Mouse (Mus musculus) megakaryocyte, embryonic 14.5 days (primary cell): ENCODE measurements at regions not wholly inside any gene's neighbourhood (a gene's known extent, or its start where the extent isn't known, plus 50 kb on each side); places are given as distances from the start of the nearest gene placed in this dataset.

Experiments
- FLI1 ChIP-seq: IDR thresholded peaks from 2 replicates; pipeline ENCODE4 v1.6.1; 2012; ENCODE audit warnings: low read length, inconsistent platforms, mixed read lengths
- GATA1 ChIP-seq: IDR thresholded peaks from 3 replicates; pipeline ENCODE4 v1.6.1; 2012; ENCODE audit warnings: mixed read lengths, low read length, inconsistent platforms, borderline replicate concordance

DNA sequence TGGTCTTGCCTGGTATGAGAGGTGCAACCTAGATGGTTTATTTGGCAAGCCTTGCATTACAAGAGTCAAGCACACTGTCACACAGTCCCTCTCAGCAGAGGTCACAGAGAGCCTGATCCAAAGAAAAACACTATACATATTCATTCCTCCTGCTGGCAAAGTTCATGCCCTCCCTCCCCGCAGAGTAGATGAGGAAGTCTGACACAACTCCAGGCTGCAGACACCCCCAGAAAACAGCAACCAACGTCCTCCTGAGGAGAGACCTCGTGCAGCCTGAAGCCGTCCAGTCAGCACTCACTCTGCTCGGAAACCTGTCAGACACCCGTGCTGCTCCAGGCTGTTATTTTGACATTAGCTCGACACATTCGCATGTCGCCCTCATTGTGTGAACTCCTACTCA is 302.4 kb upstream of the G2e3 start:
- TF ChIP-seq GATA1, result no peak
- TF ChIP-seq FLI1, result no peak
